Mouse (Mus musculus): ENCODE results near the gene Pcsk1n. TPM values are rescaled to one million over a fixed set of nuclear protein-coding genes. Genes with fewer than 3 reads are reported as not detected.
"Not testable (repeated sequence)": the region's sequence is repeated elsewhere in the genome, so short reads cannot be mapped to it uniquely, and the experiment has no call there.

The Pcsk1n gene
- total RNA-seq (2021) = not detected

GRCm38 (mm10) chrX:7919601-7920383 is at the start of gene Pcsk1n:
Gene Pcsk1n (plus strand): TSS chrX:7919822.
- DNase-seq = no peak

- DNase-seq = no peak
These were observed 49.8 kb upstream of the Pcsk1n start for GRCm38 (mm10) chrX:7869826-7870225.

DNA sequence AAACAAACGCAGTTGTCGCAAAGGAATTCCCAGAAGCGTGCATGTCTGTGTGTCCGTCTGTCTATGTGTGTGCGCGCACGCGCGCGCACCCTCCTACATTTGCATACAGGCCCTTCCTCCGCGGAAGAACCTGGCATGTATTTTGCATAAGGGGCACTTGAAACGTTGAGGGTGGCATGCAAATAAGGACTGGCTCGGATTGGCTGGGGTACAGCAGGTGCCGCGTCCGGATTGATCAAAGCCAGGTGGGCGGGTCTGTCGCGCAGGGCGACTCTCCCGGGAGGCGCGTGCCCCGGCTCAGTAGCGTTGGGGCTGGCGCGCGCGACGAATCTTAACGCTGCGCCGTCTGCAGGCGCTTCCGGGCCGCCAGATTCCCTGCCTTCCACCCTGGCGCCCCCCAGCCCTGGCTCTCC is 41.6 kb upstream of the Pcsk1n start, which contains the start of gene Pim2:
Gene Pim2, plus strand, starts transcription at position 256 of the 413 bp plus-strand sequence.
- DNase-seq = peak; percentile 78

DNA sequence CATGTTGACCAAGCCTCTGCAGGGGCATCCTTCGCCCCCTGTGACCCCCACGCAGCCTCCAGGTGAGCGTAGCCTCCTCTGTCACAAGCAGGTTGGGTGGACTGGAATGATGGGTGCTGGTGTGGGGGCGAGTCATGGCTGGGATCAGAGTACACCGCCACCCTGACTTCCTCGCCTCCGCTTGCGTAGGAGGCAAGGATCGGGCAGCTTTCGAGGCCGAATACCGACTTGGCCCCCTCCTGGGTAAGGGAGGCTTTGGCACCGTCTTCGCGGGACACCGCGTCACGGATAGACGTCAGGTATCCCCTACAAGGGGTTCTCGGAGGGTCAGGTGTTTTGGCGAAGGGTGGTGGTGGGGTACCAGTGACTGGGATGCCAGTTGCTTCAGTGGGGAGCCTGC is 41.1 kb upstream of the Pcsk1n start:
- no peak for DNase-seq

DNA sequence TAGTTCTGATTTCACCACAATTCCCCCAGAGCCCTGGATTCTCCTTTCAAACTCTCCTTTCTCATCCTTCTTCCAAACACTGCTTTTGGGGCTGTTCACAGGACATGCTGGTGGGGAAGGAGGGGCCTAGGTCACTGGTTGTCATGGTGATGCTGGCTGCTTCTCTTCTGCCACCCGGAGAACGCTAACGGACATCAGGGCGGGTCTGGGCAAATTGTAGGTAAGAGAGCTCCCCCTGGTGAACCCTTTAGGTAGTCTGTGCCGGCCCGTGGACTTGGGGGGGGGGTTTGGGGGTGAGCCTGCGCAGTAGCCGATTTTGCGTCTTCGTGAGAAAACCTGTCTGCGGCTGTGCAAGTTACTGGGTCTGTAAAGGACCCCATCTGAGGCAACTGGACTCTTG is 39.8 kb upstream of the Pcsk1n start:
- DNase-seq = peak; percentile 64

GRCm38 (mm10) chrX:7883841-7884567 is 35.6 kb upstream of the Pcsk1n start, which contains the start of gene Slc35a2:
Gene Slc35a2 (plus strand): TSS chrX:7884028.
- DNase-seq = peak; percentile 87

- DNase-seq = no peak
These were observed 21.4 kb upstream of the Pcsk1n start for GRCm38 (mm10) chrX:7898211-7898610.

DNA sequence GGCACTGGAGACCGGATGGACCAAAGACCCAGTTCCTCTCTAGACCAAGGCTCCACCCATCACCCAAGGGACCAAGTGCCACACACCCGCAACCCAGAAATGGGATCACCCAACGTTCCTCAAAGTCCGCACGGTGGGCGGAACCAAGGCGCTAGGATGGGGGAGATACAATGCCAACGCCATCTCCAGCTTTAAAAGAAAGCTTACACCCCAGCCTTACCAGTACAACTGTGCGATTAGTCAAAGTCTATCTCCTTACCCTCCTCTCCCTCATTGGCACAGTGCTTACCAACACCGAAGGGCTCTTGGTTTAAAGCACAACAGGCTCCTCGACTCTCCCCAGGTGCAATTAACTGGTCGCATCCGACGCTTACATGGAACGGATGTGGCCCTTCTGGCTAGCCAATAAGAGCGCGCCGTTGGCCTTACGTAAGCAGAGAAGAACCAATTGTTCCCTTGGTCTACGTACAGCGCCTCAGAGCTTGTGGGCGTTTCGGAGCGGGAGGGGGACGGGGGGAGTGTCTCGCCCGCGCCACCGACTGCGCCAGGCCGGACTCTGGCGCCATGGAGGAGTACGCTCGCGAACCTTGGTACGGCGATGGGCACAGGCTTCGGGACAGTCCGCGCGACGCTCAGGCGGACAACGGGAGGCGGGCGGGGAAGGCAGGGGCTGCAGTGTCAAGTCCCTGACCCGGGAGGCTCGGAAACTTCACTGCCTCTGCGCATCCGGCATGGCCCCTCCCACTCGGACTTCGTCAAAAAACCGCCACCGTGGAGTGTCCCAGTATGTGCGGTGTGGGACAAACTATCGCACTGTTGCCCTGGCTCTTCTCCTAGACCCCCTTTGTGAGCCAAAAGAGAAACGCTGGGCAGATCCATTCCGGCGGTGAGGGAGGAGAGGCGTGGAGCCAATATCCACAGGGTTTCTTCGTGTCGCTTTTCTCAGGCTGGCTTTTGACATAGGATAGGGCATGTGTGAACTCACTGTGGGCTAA is 20.4 kb upstream of the Pcsk1n start, which contains the start of the genes Pqbp1 and Timm17b:
Gene Pqbp1, minus strand, starts transcription at position 390 of the 995 bp plus-strand sequence.
Gene Timm17b, plus strand, starts transcription at position 478 of the 995 bp plus-strand sequence.
- DNase-seq = peak; percentile 86

DNA sequence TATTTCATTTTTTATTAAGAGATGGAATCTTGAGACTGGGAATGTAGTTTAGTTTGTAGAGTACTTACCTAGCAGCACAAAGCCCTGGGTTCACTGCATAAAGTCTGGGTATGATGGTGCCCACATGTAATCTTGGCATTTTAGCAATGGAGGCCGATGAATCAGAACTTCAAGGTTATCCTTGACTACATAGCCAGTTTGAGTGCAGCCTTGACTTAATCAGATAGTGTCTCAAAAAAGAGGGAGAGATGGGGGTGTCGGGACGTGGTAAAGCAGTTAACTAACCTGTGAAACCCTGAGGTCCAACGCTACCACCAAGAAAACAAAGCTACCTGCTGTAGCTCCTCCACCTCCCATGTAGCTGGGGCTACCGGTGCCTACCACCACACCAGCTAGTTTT is 15.2 kb upstream of the Pcsk1n start:
- no peak for DNase-seq

- no peak for DNase-seq
These were observed 11.9 kb upstream of the Pcsk1n start, which contains the start of gene Gm10491 for GRCm38 (mm10) chrX:7907735-7908134. Gene Gm10491 (minus strand): TSS chrX:7907835.

DNA sequence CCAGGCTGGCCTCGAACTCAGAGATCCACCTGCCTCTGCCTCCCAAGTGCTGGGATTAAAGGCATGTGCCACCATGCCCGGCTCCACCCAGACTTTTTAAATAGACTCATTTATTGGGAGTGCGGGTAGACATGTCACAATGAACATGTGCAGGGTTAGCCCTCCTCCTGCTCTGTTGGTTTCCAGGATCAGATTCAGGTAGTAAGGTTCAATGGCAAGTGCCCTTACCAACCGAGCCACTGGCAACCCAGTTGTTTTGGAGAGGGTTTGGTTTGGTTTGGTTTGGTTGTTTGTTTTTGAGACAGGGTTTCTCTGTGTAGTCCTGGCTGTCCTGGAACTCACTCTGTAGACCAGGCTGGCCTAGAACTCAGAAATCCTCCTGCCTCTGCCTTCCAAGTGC is 10.4 kb upstream of the Pcsk1n start, which contains the start of gene Gm10490:
Gene Gm10490, plus strand, starts transcription at position 301 of the 400 bp plus-strand sequence.
- not testable (repeated sequence) for DNase-seq

- DNase-seq = no peak
These were observed 9.1 kb upstream of the Pcsk1n start for GRCm38 (mm10) chrX:7910473-7910872.

GRCm38 (mm10) chrX:7915669-7916068 is 4.0 kb upstream of the Pcsk1n start:
- DNase-seq = peak; percentile 58

DNA sequence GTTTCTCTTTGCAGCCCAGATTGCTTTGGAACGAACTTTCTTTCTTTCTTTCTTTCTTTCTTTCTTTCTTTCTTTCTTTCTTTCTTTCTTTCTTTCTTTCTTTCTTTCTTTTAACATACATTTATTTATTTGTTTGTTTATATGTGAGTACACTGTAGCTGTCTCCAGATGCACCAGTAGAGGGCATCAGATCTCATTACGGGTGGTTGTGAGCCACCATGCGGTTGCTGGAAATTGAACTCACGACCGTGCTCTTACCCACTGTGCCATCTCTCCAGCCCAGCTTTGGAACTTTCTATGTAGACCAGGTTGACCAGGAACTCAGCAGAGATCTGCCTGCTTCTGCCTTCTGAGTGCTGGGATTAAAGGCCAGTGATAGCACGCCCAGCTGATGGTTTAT is 1.7 kb upstream of the Pcsk1n start:
- DNase-seq = not testable (repeated sequence)

- no peak for DNase-seq
These were observed 2.4 kb downstream of the Pcsk1n start for GRCm38 (mm10) chrX:7922032-7922431.

- no peak for DNase-seq
These were observed 6.6 kb downstream of the Pcsk1n start for GRCm38 (mm10) chrX:7926266-7926665.

DNA sequence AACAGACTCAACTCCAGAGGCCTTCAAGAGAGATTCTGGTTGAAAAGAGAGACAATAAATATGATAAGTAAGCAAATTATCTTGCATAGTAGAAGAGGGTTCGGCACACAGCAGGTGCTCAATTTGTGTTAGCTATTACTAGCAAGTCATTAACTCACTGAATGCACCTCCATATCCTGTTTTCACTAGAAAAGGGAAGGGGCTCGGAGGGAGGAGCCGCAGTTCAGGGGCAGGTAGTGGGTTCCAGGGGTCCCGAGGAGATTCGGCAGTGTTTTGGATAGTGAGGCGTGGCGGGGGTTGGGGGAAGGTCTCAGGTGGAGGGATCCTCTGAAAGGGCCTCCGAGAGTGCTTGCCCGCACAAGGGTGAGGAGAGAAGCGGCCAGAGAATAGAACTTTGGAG is 7.5 kb downstream of the Pcsk1n start:
- no peak for DNase-seq

DNA sequence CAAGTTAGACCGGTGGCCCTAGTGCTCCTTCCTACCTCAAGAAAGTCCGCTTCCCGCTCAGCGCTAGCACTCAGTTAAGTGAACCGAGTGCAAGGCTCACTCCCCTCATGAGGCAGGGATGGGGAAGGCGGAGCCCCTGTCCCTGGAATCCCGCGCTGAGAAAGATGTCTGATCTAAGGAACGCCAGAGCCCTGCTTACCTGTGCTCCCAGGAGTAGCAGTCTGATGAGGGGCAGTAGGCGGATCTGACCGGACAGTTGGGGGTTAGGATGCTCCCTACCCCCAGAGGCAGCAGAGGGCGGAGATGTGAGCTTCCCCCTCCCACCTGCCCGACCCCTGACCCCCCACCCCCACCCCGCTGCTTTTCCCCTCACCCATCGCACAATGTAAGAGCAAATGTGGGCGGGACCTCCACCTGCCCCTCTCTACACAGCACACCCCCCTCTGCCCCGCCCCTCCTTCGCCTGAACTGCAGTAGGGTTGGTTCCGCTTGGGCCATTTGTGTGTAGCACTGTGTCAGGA is 8.7 kb downstream of the Pcsk1n start, which contains the start of gene Eras:
Gene Eras, minus strand, starts transcription at position 338 of the 521 bp plus-strand sequence.
- DNase-seq = no peak

DNA sequence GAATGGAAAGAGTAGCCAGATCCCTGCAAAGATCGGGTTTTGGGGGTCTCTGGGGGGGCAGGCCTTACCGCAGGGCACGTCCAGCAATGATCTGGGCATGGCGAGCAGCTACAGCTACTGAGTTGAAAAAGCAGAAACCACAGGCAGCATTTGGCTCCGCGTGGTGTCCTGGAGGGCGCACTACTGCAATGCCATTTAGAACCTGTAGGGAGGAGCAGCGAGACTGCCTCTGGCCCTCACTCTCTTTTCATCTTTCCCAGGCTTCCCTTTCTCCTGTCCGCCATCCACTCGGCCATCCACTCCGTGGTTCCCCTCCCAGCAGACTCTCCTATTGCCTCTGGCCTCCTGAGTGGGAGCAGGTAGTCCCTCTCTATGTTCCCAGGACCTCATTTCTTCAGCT is 17.3 kb downstream of the Pcsk1n start:
- DNase-seq = no peak

DNA sequence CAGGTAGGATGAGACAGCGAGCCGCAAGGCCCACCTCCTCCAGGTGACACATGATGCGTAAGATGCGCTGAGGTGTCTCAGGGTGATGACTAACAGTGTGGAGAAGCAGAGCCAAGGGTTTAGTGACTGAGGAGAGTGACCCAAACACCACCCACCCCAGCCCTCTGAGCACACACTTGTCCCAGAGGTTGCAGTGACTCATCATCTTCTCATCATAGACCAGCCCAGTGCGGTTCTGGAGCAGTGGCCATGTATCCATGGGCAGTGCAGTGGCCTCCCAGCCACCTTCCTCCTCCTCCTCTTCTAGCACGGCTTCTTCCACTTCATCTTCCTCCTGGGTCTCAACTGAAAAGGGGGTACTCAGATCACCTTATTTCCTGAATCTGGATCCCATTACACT is 18.0 kb downstream of the Pcsk1n start:
- DNase-seq = no peak

- no peak for DNase-seq
These were observed 26.0 kb downstream of the Pcsk1n start for GRCm38 (mm10) chrX:7945618-7946017.

Data from heart, postnatal 4 days (tissue).